Mouse (Mus musculus) liver, embryonic 14.5 days (tissue): Measurements from ENCODE around the gene Tnrc18.

Experiments
- CTCF ChIP-seq: IDR thresholded peaks from 2 replicates; pipeline ENCODE4 v1.5.1; 2016; ENCODE audit warnings: antibody characterized with exemption, low read depth, control low read depth
- EP300 ChIP-seq: IDR thresholded peaks from 2 replicates; pipeline ENCODE4 v1.6.1; 2016; ENCODE audit warnings: antibody characterized with exemption, low read depth

GRCm38 (mm10) chr5:142703569-142703968, 113.9 kb downstream of the Tnrc18 start:
- TF ChIP-seq CTCF (no peak), EP300 (no peak)
